Mouse (Mus musculus): ENCODE measurements at regions not wholly inside any gene's neighbourhood (a gene's known extent, or its start where the extent isn't known, plus 50 kb on each side); places are given as distances from the start of the nearest gene placed in this dataset.

GRCm38 (mm10) chr3:60926024-60926547, 76.5 kb upstream of the P2ry1 start:
- DNase-seq (ENCODE audit: low read depth): no peak

GRCm38 (mm10) chr3:60928910-60929309, 73.7 kb upstream of the P2ry1 start:
- no peak for DNase-seq (ENCODE audit: low read depth)

GRCm38 (mm10) chr3:60934492-60934891, 68.1 kb upstream of the P2ry1 start:
- no peak for DNase-seq (ENCODE audit: low read depth)

GRCm38 (mm10) chr3:60941451-60941850, 61.1 kb upstream of the P2ry1 start:
- no peak for DNase-seq (ENCODE audit: low read depth)

- no peak for DNase-seq (ENCODE audit: low read depth)
These were observed 53.7 kb upstream of the P2ry1 start for GRCm38 (mm10) chr3:60948897-60949296.
